Mouse (Mus musculus): Measurements from ENCODE around the gene Gm5617. TPM values are rescaled to one million over a fixed set of nuclear protein-coding genes. Genes with fewer than 3 reads are reported as not detected.
"Not testable (repeated sequence)": the region's sequence is repeated elsewhere in the genome, so short reads cannot be mapped to it uniquely, and the experiment has no call there.

Gm5617 gene
- 37.0 and 39.1 TPM in 2 replicates for polyA plus RNA-seq (2016; fragmentation: Nextera tagmentation; extraction: Ambion mirVana)

GRCm38 (mm10) chr9:48494817-48495547 is at the start of gene Gm5617, which contains the start of gene Rbm7:
Gene Gm5617 (plus strand): TSS chr9:48495442.
Gene Rbm7 (minus strand): TSS chr9:48495299.
- H3K4me3 ChIP-seq (replicated peaks) = peak within 1 kb of the TSS; percentile 89
- H3K9me3 ChIP-seq = no peaks in the 10 kb centered on the region
- H3K27me3 ChIP-seq = peaks cover 13% of the 10 kb centered on the region
- peak within 1 kb of the TSS; percentile 89 for H3K9ac ChIP-seq
- H3K4me2 ChIP-seq = peak within 1 kb of the TSS; percentile 76
- peaks cover 17% of the 10 kb centered on the region for H3K4me1 ChIP-seq
- peak; percentile 100 for ATAC-seq (ENCODE audit: low FRiP score)
- peaks cover 32% of the 10 kb centered on the region for H3K36me3 ChIP-seq (replicated peaks)
- WGBS = under 1% methylated on average over 72 of the region's 72 CpGs
- H3K27ac ChIP-seq = peak within 1 kb of the TSS; percentile 89

DNA sequence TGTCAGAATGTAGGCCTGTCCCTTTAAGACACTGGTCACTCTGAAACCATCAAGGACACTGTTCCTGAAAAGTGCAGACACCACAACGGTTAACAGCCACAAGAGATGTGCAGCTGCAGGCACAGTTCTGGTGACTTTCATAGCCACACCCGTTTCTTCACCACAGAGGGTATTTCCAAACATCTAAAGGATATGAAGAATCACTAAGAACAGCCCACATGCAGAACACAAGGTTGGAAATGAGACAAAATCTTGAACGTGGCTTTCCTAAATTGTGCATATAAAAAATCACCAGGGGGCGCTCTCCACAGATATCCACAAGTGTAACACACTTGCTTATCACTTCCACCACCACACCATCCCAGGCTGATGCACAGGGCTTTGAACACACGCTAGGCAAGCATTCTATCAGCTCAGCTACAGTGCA is 47.4 kb upstream of the Gm5617 start:
- WGBS = 39% methylated on average over 5 of the region's 5 CpGs
- Histone ChIP-seq H3K27ac (no peak overlapping the region), H3K9me3 (no peaks in the 10 kb centered on the region), H3K4me1 (no peaks in the 10 kb centered on the region), H3K9ac (no peak overlapping the region), H3K27me3 (no peaks in the 10 kb centered on the region), H3K36me3 (replicated peaks) (no peaks in the 10 kb centered on the region), H3K4me3 (replicated peaks) (no peak overlapping the region), H3K4me2 (no peak overlapping the region)
- no peak for ATAC-seq (ENCODE audit: low FRiP score)

- no peaks in the 10 kb centered on the region for H3K27me3 ChIP-seq
- H3K4me1 ChIP-seq = no peaks in the 10 kb centered on the region
- WGBS = 87% methylated on average over 17 of the region's 17 CpGs
These were observed 45.2 kb upstream of the Gm5617 start for GRCm38 (mm10) chr9:48450066-48450465.

GRCm38 (mm10) chr9:48455961-48456360 is 39.3 kb upstream of the Gm5617 start:
- Histone ChIP-seq H3K4me1 (no peaks in the 10 kb centered on the region), H3K27me3 (no peaks in the 10 kb centered on the region), H3K4me3 (replicated peaks) (no peak overlapping the region), H3K27ac (no peak overlapping the region), H3K36me3 (replicated peaks) (no peaks in the 10 kb centered on the region), H3K9ac (no peak overlapping the region), H3K9me3 (no peaks in the 10 kb centered on the region), H3K4me2 (no peak overlapping the region)
- ATAC-seq (ENCODE audit: low FRiP score) = no peak
- 88% methylated on average over 3 of the region's 3 CpGs for WGBS

More at GRCm38 (mm10) chr9:48450066-48450465, 45.2 kb upstream of the Gm5617 start:
- no peaks in the 10 kb centered on the region for H3K9me3 ChIP-seq
- H3K27ac ChIP-seq = no peak overlapping the region
- H3K4me3 ChIP-seq (replicated peaks) = no peak overlapping the region
- no peak overlapping the region for H3K9ac ChIP-seq
- no peaks in the 10 kb centered on the region for H3K36me3 ChIP-seq (replicated peaks)
- H3K4me2 ChIP-seq = no peak overlapping the region
- no peak for ATAC-seq (ENCODE audit: low FRiP score)

GRCm38 (mm10) chr9:48458879-48459278 is 36.4 kb upstream of the Gm5617 start:
- no peaks in the 10 kb centered on the region for H3K9me3 ChIP-seq
- H3K9ac ChIP-seq = no peak overlapping the region
- no peak overlapping the region for H3K27ac ChIP-seq
- H3K4me2 ChIP-seq = no peak overlapping the region
- WGBS = 69% methylated on average over 3 of the region's 3 CpGs
- ATAC-seq (ENCODE audit: low FRiP score) = no peak
- no peak overlapping the region for H3K4me3 ChIP-seq (replicated peaks)
- H3K27me3 ChIP-seq = no peaks in the 10 kb centered on the region
- H3K4me1 ChIP-seq = no peaks in the 10 kb centered on the region
- H3K36me3 ChIP-seq (replicated peaks) = no peaks in the 10 kb centered on the region

DNA sequence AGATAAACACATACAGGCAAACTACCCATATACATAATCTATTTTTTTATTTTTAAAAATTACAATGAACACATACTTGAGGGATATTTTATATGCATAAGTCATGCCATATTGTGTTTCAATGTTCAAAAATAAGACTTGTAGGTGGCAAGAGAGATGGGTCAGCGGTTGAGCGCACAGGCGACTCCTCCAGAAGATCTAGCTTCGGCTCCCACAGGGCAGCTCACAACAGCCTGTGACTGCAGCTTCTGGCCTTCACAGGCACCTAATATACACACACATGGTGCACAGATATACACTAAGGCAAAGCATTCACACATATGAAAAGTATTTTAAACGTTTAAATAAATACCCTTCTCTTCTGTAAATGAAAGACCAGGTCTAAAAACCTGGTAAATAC is 35.9 kb upstream of the Gm5617 start:
- Histone ChIP-seq H3K27ac (no peak overlapping the region), H3K36me3 (replicated peaks) (no peaks in the 10 kb centered on the region), H3K4me1 (no peaks in the 10 kb centered on the region), H3K4me3 (replicated peaks) (no peak overlapping the region), H3K27me3 (no peaks in the 10 kb centered on the region), H3K4me2 (no peak overlapping the region), H3K9ac (no peak overlapping the region), H3K9me3 (no peaks in the 10 kb centered on the region)
- WGBS = 92% methylated on average over 5 of the region's 5 CpGs
- no peak for ATAC-seq (ENCODE audit: low FRiP score)

GRCm38 (mm10) chr9:48460720-48461119 is 34.5 kb upstream of the Gm5617 start:
- no peaks in the 10 kb centered on the region for H3K27me3 ChIP-seq
- H3K27ac ChIP-seq = no peak overlapping the region

DNA sequence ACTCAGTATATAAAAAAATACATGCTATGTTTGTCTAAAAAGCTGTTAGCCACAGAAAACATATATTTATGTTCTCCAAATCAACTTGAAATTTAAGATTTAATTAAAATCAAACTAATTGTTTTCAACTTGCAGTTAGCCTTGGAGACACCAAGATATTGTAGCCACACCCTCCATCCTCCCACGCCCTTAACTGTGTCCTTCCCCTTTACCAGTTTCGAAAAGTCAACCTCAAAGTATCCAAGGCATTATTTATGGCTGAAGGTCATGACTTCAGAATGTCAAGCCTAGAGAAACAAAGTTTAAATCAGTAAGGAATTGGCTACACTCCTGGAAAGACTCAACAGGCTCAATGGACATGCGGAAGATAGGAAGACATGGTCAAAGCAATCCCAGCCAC is 33.7 kb upstream of the Gm5617 start:
- no peak overlapping the region for H3K4me2 ChIP-seq
- H3K9ac ChIP-seq = no peak overlapping the region
- 0 out of 2 replicates have a peak, but pooled peaks cover 4% of the 10 kb centered on the region for H3K36me3 ChIP-seq (replicated peaks)
- H3K4me3 ChIP-seq (replicated peaks) = no peak overlapping the region
- no peak for ATAC-seq (ENCODE audit: low FRiP score)
- 0 out of 2 replicates have a peak, but pooled peaks cover 6% of the 10 kb centered on the region for H3K9me3 ChIP-seq
- no peaks in the 10 kb centered on the region for H3K4me1 ChIP-seq
- no peak overlapping the region for H3K27ac ChIP-seq
- WGBS = 95% methylated on average over 3 of the region's 3 CpGs
- H3K27me3 ChIP-seq = no peaks in the 10 kb centered on the region

More at GRCm38 (mm10) chr9:48460720-48461119, 34.5 kb upstream of the Gm5617 start:
- H3K4me3 ChIP-seq (replicated peaks) = no peak overlapping the region
- WGBS = 93% methylated on average over 8 of the region's 8 CpGs
- H3K4me1 ChIP-seq = no peaks in the 10 kb centered on the region
- no peak overlapping the region for H3K4me2 ChIP-seq
- 0 out of 2 replicates have a peak, but pooled peaks cover 4% of the 10 kb centered on the region for H3K36me3 ChIP-seq (replicated peaks)
- no peak overlapping the region for H3K9ac ChIP-seq
- no peak for ATAC-seq (ENCODE audit: low FRiP score)
- H3K9me3 ChIP-seq = 0 out of 2 replicates have a peak, but pooled peaks cover 4% of the 10 kb centered on the region

- Histone ChIP-seq H3K9ac (no peak overlapping the region), H3K4me2 (no peak overlapping the region), H3K27me3 (no peaks in the 10 kb centered on the region), H3K9me3 (0 out of 2 replicates have a peak, but pooled peaks cover 6% of the 10 kb centered on the region), H3K4me3 (replicated peaks) (no peak overlapping the region), H3K27ac (no peak overlapping the region), H3K36me3 (replicated peaks) (peaks cover 16% of the 10 kb centered on the region; the same call in 1 of the 2 replicates), H3K4me1 (no peaks in the 10 kb centered on the region)
- ATAC-seq (ENCODE audit: low FRiP score) = no peak
- WGBS = 95% methylated on average over 3 of the region's 3 CpGs
These were observed 29.6 kb upstream of the Gm5617 start for GRCm38 (mm10) chr9:48465671-48466070.

GRCm38 (mm10) chr9:48466804-48467203 is 28.4 kb upstream of the Gm5617 start:
- Histone ChIP-seq H3K4me3 (replicated peaks) (no peak overlapping the region), H3K4me2 (no peak overlapping the region), H3K9me3 (0 out of 2 replicates have a peak, but pooled peaks cover 6% of the 10 kb centered on the region), H3K27me3 (no peaks in the 10 kb centered on the region), H3K4me1 (no peaks in the 10 kb centered on the region), H3K27ac (no peak overlapping the region), H3K36me3 (replicated peaks) (peaks cover 24% of the 10 kb centered on the region), H3K9ac (no peak overlapping the region)
- WGBS = 73% methylated on average over 3 of the region's 3 CpGs
- ATAC-seq (ENCODE audit: low FRiP score) = no peak

DNA sequence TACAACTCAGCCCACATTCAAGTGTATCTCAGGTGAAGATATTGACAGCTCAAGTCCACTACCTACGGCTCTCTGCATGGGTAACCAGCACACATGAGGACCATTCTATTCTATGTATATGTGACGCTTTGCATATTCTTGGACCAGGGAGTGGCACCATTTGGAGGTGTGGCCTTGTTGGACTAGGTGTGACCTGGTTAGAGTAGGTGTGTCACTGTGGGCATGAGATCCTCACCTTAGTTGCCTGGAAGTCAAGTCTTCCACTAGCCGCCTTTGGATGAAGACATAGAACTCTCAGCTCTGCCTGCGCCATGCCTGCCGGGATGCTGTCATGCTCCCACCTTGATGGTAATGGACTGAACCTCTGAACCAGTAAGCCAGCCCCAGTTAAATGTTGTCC is 27.8 kb upstream of the Gm5617 start:
- not testable (repeated sequence) for H3K27me3 ChIP-seq; H3K4me2 ChIP-seq; H3K9me3 ChIP-seq; ATAC-seq (ENCODE audit: low FRiP score); H3K4me3 ChIP-seq (replicated peaks); H3K4me1 ChIP-seq; H3K27ac ChIP-seq; H3K9ac ChIP-seq
- peaks cover 24% of the 10 kb centered on the region for H3K36me3 ChIP-seq (replicated peaks)
- 97% methylated on average over 5 of the region's 5 CpGs for WGBS

GRCm38 (mm10) chr9:48472441-48473025 is 22.7 kb upstream of the Gm5617 start:
- peaks cover 23% of the 10 kb centered on the region for H3K36me3 ChIP-seq (replicated peaks)

More at GRCm38 (mm10) chr9:48472441-48473025, 22.7 kb upstream of the Gm5617 start:
- H3K27me3 ChIP-seq = no peaks in the 10 kb centered on the region
- no peaks in the 10 kb centered on the region for H3K4me1 ChIP-seq
- no peak overlapping the region for H3K4me2 ChIP-seq
- WGBS = 77% methylated on average over 15 of the region's 15 CpGs
- no peak overlapping the region for H3K27ac ChIP-seq
- no peak overlapping the region for H3K9ac ChIP-seq
- H3K4me3 ChIP-seq (replicated peaks) = no peak overlapping the region
- no peaks in the 10 kb centered on the region for H3K9me3 ChIP-seq
- ATAC-seq (ENCODE audit: low FRiP score) = no peak
